Mouse (Mus musculus): ENCODE measurements around the gene Ntmt1.

- no peak for TF ChIP-seq TAL1 (IDR thresholded peaks at IDR 0.05; ENCODE audit: low read length)
- TF ChIP-seq GATA1 (IDR thresholded peaks at IDR 0.05; ENCODE audit: low read length), result no peak
Measured at GRCm38 (mm10) chr2:30759442-30759841, 48.2 kb upstream of the Ntmt1 start.
